Mouse (Mus musculus) MEL (cell line): Measurements from ENCODE around the gene Gm5294. TPM values are rescaled to one million over a fixed set of nuclear protein-coding genes. Genes with fewer than 3 reads are reported as not detected.

Experiments used
- DNase-seq: peaks from one replicate; pipeline ENCODE4 v3.0.0; 2011; ENCODE audit warnings: low read depth, low spot score
- H3K27ac ChIP-seq: 2 replicates; pipeline ENCODE4 v1.5.1; 2012; ENCODE audit warnings: low read depth, mild to moderate bottlenecking, control low read depth, low read length, moderate library complexity; ENCODE audit not compliant: control insufficient read depth
- H3K27me3 ChIP-seq, 2 experiments: fragments of 150-350 bp in 1 of 2; sonication (generic) in 1 of 2; 2 replicates each; pipeline ENCODE4 v1.6.1; 2012; ENCODE audit warnings: low read length in 2 of 2, mild to moderate bottlenecking in 2 of 2, improper control_type of control experiment in 1 of 2, moderate library complexity in 1 of 2; ENCODE audit not compliant: insufficient read depth in 2 of 2, control insufficient read depth in 1 of 2
- H3K36me3 ChIP-seq, 2 experiments: 2 replicates each; pipeline ENCODE4 v1.6.1; 2012 to 2014; ENCODE audit warnings: low read length in 2 of 2, improper control_type of control experiment in 1 of 2, inconsistent platforms in 1 of 2, mild to moderate bottlenecking in 1 of 2; ENCODE audit not compliant: insufficient read depth in 2 of 2, control insufficient read depth in 1 of 2
- H3K4me1 ChIP-seq, 2 experiments: fragments of 150-350 bp in 1 of 2; sonication (generic) in 1 of 2; 2 replicates each; pipeline ENCODE4 v1.6.1; 2012; ENCODE audit warnings: low read length in 2 of 2, improper control_type of control experiment in 1 of 2, mild to moderate bottlenecking in 1 of 2; ENCODE audit not compliant: insufficient read depth in 2 of 2, control insufficient read depth in 1 of 2
- H3K4me3 ChIP-seq, 2 experiments: fragments of 150-350 bp in 1 of 2; sonication (generic) in 1 of 2; 2 replicates each; pipeline ENCODE4 v1.5.1; 2012; ENCODE audit warnings: low read depth in 2 of 2, low read length in 2 of 2, mild to moderate bottlenecking in 2 of 2, moderate library complexity in 2 of 2, control low read depth in 1 of 2, improper control_type of control experiment in 1 of 2; ENCODE audit not compliant: control insufficient read depth in 1 of 2, insufficient read depth in 1 of 2
- H3K79me2 ChIP-seq: 2 replicates; pipeline ENCODE4 v1.6.1; 2012; ENCODE audit warnings: mild to moderate bottlenecking, low read length, moderate library complexity; ENCODE audit not compliant: control insufficient read depth, poor library complexity, insufficient read depth
- H3K9ac ChIP-seq: 2 replicates; pipeline ENCODE4 v1.6.1; 2012; ENCODE audit warnings: low read depth, mild to moderate bottlenecking, control low read depth, low read length, moderate library complexity; ENCODE audit not compliant: control insufficient read depth, poor library complexity, severe bottlenecking
- H3K9me3 ChIP-seq: fragments of 150-350 bp; sonication (generic); replicated peaks from 2 replicates; pipeline ENCODE4 v1.6.1; 2012; ENCODE audit warnings: mild to moderate bottlenecking, low read length, improper control_type of control experiment, moderate library complexity; ENCODE audit not compliant: insufficient read depth
- E2F4 ChIP-seq: IDR thresholded peaks from 2 replicates; pipeline ENCODE4 v1.6.1; 2011; ENCODE audit warnings: low read depth, low read length, improper control_type of control experiment, borderline replicate concordance
- MAFK ChIP-seq: IDR thresholded peaks from 2 replicates; pipeline ENCODE4 v1.6.1; 2011; ENCODE audit warnings: low read depth, mild to moderate bottlenecking, low read length, improper control_type of control experiment, borderline replicate concordance
- MYB ChIP-seq: IDR thresholded peaks from 2 replicates; pipeline ENCODE4 v1.6.1; 2011; ENCODE audit warnings: mild to moderate bottlenecking, low read depth, low read length, improper control_type of control experiment
- NELFE ChIP-seq: IDR thresholded peaks from 2 replicates; pipeline ENCODE4 v1.6.1; 2011; ENCODE audit warnings: low read depth, low read length, improper control_type of control experiment
- NRF1 ChIP-seq: IDR thresholded peaks from 2 replicates; pipeline ENCODE4 v1.6.1; 2014; ENCODE audit warnings: low read depth, mild to moderate bottlenecking, inconsistent platforms, low read length, improper control_type of control experiment, moderate library complexity; ENCODE audit not compliant: poor library complexity, insufficient read depth, severe bottlenecking
- POLR2A ChIP-seq, 2 experiments: IDR thresholded peaks; 2 replicates each; pipeline ENCODE4 v1.6.1; 2011 to 2012; ENCODE audit warnings: low read length in 2 of 2, mild to moderate bottlenecking in 2 of 2, control low read depth in 1 of 2, improper control_type of control experiment in 1 of 2, low read depth in 1 of 2, moderate library complexity in 1 of 2; ENCODE audit not compliant: control insufficient read depth in 1 of 2, insufficient read depth in 1 of 2, poor library complexity in 1 of 2
- POLR2AphosphoS2 ChIP-seq: IDR thresholded peaks from 2 replicates; pipeline ENCODE4 v1.6.1; 2011; ENCODE audit warnings: low read length, improper control_type of control experiment
- SIN3A ChIP-seq: IDR thresholded peaks from 2 replicates; pipeline ENCODE4 v1.6.1; 2012; ENCODE audit warnings: low read length, improper control_type of control experiment, inconsistent platforms
- TAL1 ChIP-seq: IDR thresholded peaks from 2 replicates; pipeline ENCODE4 v1.6.1; 2012; ENCODE audit warnings: mild to moderate bottlenecking, inconsistent platforms, low read length, moderate library complexity, mixed read lengths
- UBTF ChIP-seq: IDR thresholded peaks from 2 replicates; pipeline ENCODE4 v1.6.1; 2012; ENCODE audit warnings: low read depth, mild to moderate bottlenecking, inconsistent platforms, low read length, improper control_type of control experiment, moderate library complexity, borderline replicate concordance; ENCODE audit not compliant: insufficient read depth
- USF1 ChIP-seq: IDR thresholded peaks from 2 replicates; pipeline ENCODE4 v1.6.1; 2014; ENCODE audit warnings: low read depth, mild to moderate bottlenecking, inconsistent platforms, low read length, improper control_type of control experiment, moderate library complexity
- USF2 ChIP-seq, 2 experiments: IDR thresholded peaks; 2 replicates each; pipeline ENCODE4 v1.6.1; 2011 to 2012; ENCODE audit warnings: improper control_type of control experiment in 2 of 2, low read length in 2 of 2, borderline replicate concordance in 1 of 2, inconsistent platforms in 1 of 2, low read depth in 1 of 2, mild to moderate bottlenecking in 1 of 2; ENCODE audit not compliant: insufficient read depth in 1 of 2
- ZKSCAN1 ChIP-seq: IDR thresholded peaks from 2 replicates; pipeline ENCODE4 v1.6.1; 2012; ENCODE audit warnings: low read depth, mild to moderate bottlenecking, inconsistent platforms, low read length, improper control_type of control experiment, moderate library complexity
- ZMIZ1 ChIP-seq: IDR thresholded peaks from 2 replicates; pipeline ENCODE4 v1.6.1; 2012; ENCODE audit warnings: low read depth, mild to moderate bottlenecking, inconsistent platforms, low read length, improper control_type of control experiment, moderate library complexity
- ZNF384 ChIP-seq: IDR thresholded peaks from 2 replicates; pipeline ENCODE4 v1.6.1; 2012; ENCODE audit warnings: low read depth, mild to moderate bottlenecking, inconsistent platforms, low read length, improper control_type of control experiment
- polyA plus RNA-seq, 2 experiments: library from polyadenylated mRNA; stranded (reverse) in 1 of 2; unstranded in 1 of 2; fragments of >175 nt in 1 of 2; fragments of >200 nt in 1 of 2; gene quantifications; 2 replicates each; pipeline versions ENCODE4 v1.2.1 to v1.2.4; 2012; ENCODE audit warnings: low replicate concordance in 2 of 2, low read depth in 1 of 2; ENCODE audit not compliant: insufficient read length in 2 of 2, insufficient read depth in 1 of 2, missing spikeins in 1 of 2
- total RNA-seq: library from RNA; depleted of rRNA; stranded (reverse); fragments of 300-350 nt; gene quantifications from 2 replicates; pipeline ENCODE4 v1.2.3, GENCODE M21; 2012

The Gm5294 gene
- total and polyA plus RNA-seq, 3 experiments, result not detected

DNA sequence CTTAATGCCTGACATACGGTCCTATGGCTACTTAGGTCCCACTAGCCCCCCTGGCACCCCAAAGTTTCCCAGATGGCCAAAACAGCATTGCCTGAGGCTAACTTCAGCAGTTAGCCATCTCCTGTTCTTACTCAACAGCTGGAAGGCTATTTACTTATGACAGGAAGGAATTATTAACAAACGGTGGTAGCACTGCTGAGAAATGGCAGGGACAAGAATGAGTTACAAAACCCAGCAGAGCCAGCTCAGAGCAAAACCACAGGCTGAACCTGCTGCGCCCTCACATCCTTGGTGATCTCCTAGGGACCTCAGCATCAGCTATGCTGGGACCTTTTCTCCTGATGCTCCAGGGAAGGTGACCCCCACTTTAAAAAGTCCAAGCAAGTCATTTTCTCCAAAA is 40.2 kb upstream of the Gm5294 start:
- no peak for TF ChIP-seq SIN3A
- no peak for TF ChIP-seq ZKSCAN1
- no peak for TF ChIP-seq USF1
- TF ChIP-seq POLR2A (IDR thresholded peaks at IDR 0.05; ENCODE audit: control insufficient read depth in 1 of 2, insufficient read depth in 1 of 2, low read depth in 1 of 2, low read length in 2 of 2, poor library complexity in 1 of 2), result no peak
- TF ChIP-seq ZMIZ1, result no peak
- TF ChIP-seq USF2 (IDR thresholded peaks at IDR 0.05; ENCODE audit: borderline replicate concordance in 1 of 2, insufficient read depth in 1 of 2, low read depth in 1 of 2, low read length in 2 of 2), result no peak
- no peak for TF ChIP-seq TAL1
- TF ChIP-seq POLR2AphosphoS2, result no peak
- TF ChIP-seq NRF1, result no peak
- no peak for TF ChIP-seq NELFE
- no peak for TF ChIP-seq UBTF
- TF ChIP-seq E2F4, result no peak
- no peak for TF ChIP-seq MYB

DNA sequence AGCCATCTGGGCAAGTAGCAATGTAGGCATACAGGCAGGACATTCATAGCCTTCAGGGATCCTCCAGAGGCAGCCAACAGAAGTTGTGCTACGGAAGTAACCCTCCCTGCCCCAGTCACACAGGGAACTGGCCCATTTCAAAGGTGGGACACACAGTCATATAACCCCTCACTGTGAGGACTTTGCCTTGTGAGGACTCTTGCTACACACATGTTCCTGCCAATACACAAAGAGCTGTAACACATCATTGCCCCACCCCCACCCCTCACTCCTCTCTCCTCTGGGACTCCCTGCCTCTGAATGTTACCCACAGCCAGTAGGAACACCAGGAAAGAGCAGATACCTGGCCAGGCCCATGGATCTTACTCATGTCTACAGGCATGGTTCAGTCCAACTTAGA is 37.2 kb upstream of the Gm5294 start:
- Histone ChIP-seq H3K36me3 (no peaks in the 10 kb centered on the region), H3K9ac (no peak overlapping the region), H3K27me3 (no peaks in the 10 kb centered on the region), H3K27ac (no peak overlapping the region), H3K4me3 (no peak overlapping the region), H3K9me3 (no peaks in the 10 kb centered on the region), H3K79me2 (no peaks in the 10 kb centered on the region), H3K4me1 (no peaks in the 10 kb centered on the region)
- TF ChIP-seq TAL1, result no peak
- TF ChIP-seq MAFK, result no peak
- no peak for TF ChIP-seq POLR2A (IDR thresholded peaks at IDR 0.05; ENCODE audit: control insufficient read depth in 1 of 2, insufficient read depth in 1 of 2, low read depth in 1 of 2, low read length in 2 of 2, poor library complexity in 1 of 2)
- no peak for TF ChIP-seq ZNF384
- TF ChIP-seq USF1, result no peak
- no peak for DNase-seq

More for the DNA sequence above, 40.2 kb upstream of the Gm5294 start:
- H3K9me3 ChIP-seq, result no peaks in the 10 kb centered on the region
- no peak overlapping the region for H3K4me3 ChIP-seq
- no peaks in the 10 kb centered on the region for H3K27me3 ChIP-seq
- H3K79me2 ChIP-seq, result no peaks in the 10 kb centered on the region
- no peak overlapping the region for H3K9ac ChIP-seq
- no peak overlapping the region for H3K27ac ChIP-seq
- H3K4me1 ChIP-seq, result no peaks in the 10 kb centered on the region
- DNase-seq, result no peak
- H3K36me3 ChIP-seq, result no peaks in the 10 kb centered on the region
